Mouse (Mus musculus): ENCODE measurements around the gene Pdzd4.

The Pdzd4 gene

GRCm38 (mm10) chrX:73824185-73825151, at the start of gene Pdzd4:
Gene Pdzd4 (minus strand): TSS chrX:73824969.
- DNase-seq = peak; percentile 83

GRCm38 (mm10) chrX:73871956-73872355, 47.2 kb upstream of the Pdzd4 start:
- no peak for DNase-seq

- DNase-seq = no peak
Observed at GRCm38 (mm10) chrX:73871474-73871873, 46.7 kb upstream of the Pdzd4 start.

- DNase-seq = no peak
Observed at GRCm38 (mm10) chrX:73869334-73869733, 44.6 kb upstream of the Pdzd4 start.

GRCm38 (mm10) chrX:73867852-73868251, 43.1 kb upstream of the Pdzd4 start:
- no peak for DNase-seq

- DNase-seq = no peak
Observed at GRCm38 (mm10) chrX:73867256-73867655, 42.5 kb upstream of the Pdzd4 start.

GRCm38 (mm10) chrX:73864692-73865091, 39.9 kb upstream of the Pdzd4 start:
- no peak for DNase-seq

GRCm38 (mm10) chrX:73855087-73855408, 30.3 kb upstream of the Pdzd4 start:
- no peak for DNase-seq

GRCm38 (mm10) chrX:73854326-73855086, 29.7 kb upstream of the Pdzd4 start:
- no peak for DNase-seq

- no peak for DNase-seq
Observed at GRCm38 (mm10) chrX:73836691-73837090, 11.9 kb upstream of the Pdzd4 start.

- no peak for DNase-seq
Observed at GRCm38 (mm10) chrX:73835731-73836130, 11.0 kb upstream of the Pdzd4 start.

GRCm38 (mm10) chrX:73823747-73824146, 1.0 kb downstream of the Pdzd4 start:
- DNase-seq = peak; percentile 8

- no peak for DNase-seq
Observed at GRCm38 (mm10) chrX:73816596-73817314, 8.0 kb downstream of the Pdzd4 start.

GRCm38 (mm10) chrX:73815072-73815471, 9.7 kb downstream of the Pdzd4 start:
- DNase-seq = peak; percentile 32

GRCm38 (mm10) chrX:73805814-73806213, 19.0 kb downstream of the Pdzd4 start:
- DNase-seq = no peak

- peak; percentile 54 for DNase-seq
Observed at GRCm38 (mm10) chrX:73798502-73798901, 26.3 kb downstream of the Pdzd4 start.

- no peak for DNase-seq
Observed at GRCm38 (mm10) chrX:73797511-73797910, 27.3 kb downstream of the Pdzd4 start.

GRCm38 (mm10) chrX:73793505-73793904, 31.3 kb downstream of the Pdzd4 start:
- no peak for DNase-seq

GRCm38 (mm10) chrX:73793039-73793438, 31.7 kb downstream of the Pdzd4 start:
- no peak for DNase-seq

GRCm38 (mm10) chrX:73788501-73788900, 36.3 kb downstream of the Pdzd4 start:
- DNase-seq = no peak

- no peak for DNase-seq
Observed at GRCm38 (mm10) chrX:73787225-73787558, 37.6 kb downstream of the Pdzd4 start.

- peak; percentile 76 for DNase-seq
Observed at GRCm38 (mm10) chrX:73786364-73787224, 38.2 kb downstream of the Pdzd4 start, which contains the start of the genes Idh3g and Ssr4. Gene Idh3g (minus strand): TSS chrX:73786897. Gene Ssr4 (plus strand): TSS chrX:73787028.
